Mouse (Mus musculus) embryo, embryonic 9.5 days (tissue): ENCODE measurements around the gene Slc16a6.

Experiments
- DNase-seq: peaks from one replicate; pipeline ENCODE4 v3.0.0-alpha.2; 2017; ENCODE audit errors: extremely low spot score

Gene Slc16a6

DNA sequence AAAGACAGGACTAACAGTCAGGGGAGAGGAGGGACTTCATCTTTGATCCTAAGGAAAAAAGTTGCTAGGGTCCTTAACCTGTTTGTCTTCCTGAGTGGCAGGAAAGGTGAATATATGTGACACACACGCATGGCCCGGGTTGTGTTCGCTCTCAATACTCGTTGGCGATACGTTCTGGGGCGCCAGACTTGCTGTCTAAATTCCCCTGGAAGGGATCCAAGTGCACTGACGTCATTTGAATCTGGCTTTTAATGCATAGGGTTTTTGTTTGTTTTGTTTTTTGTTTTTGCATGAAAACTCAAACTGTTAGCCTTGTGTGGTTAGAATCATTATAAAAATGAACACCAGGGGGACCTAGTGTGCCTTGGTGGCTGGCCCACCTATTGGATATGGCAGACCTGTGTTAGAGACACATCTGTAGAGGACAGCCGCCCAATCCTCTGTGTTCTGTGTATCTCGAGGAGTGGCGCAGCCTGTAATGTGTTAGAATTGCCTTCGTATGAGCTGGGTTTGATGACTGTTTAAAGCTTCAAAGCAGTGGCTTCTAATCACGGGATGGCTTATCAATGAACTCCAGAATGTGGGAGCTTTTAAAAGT lies 27.9 kb downstream of the Slc16a6 start:
- DNase-seq: peak; percentile 49

DNA sequence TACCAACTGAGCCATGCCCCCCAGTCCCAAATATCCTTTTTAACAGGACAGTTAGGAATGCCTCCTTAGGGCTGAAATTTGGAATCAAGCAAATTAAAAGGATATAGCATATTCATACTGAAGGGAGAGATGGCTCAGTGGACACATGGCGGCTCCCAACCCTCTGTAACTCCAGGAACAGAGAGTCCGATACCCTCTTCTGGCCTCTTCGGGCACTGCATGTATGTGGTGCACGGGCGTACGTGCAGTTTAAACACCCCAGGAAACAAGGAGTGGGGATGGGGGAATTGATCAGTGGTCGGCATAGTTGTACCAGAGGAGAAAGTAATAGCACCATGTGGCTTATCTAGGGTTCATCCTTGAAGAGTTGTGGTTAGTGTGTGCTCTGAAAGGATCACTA lies 28.8 kb downstream of the Slc16a6 start:
- peak; percentile 19 for DNase-seq

DNA sequence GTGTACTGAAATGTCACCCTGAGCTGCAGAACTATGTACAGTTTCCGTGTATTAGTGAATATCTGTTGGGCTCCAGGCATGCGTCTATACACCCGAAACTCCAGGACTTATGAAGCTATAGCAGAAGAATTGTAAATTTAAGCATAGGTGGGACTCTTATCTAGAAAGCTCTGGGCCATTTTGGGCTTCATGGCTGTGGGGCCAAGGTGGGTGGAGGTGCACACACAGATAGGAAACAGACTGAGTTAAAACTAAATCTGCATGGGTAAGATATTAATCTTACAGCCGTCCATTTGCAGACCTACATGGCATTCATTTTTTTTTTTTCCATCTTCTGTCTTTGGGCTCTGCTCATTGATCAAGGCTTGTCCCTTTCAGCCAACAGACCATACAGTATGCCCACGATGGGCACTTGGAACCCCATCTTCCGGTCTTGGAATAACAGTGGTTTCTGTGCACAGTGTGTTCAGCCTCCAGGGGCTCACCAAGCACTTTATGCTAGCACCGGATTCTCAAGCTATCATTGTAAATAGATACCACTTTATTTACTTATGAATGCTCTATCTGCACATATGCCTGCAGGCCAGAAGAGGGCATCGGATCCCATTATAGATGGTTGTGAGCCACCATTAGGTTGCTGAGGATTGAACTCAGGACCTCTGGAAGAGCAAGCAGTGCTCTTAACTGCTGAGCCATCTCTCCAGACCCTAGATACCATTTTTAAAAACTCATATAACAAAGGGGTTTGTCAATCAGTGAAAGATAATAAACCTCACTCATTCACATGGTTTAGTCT lies 29.7 kb downstream of the Slc16a6 start:
- no peak for DNase-seq

GRCm38 (mm10) chr11:109442166-109442730 lies 31.1 kb downstream of the Slc16a6 start:
- no peak for DNase-seq

- DNase-seq: peak; percentile 28
Measured at GRCm38 (mm10) chr11:109441119-109441518, 32.3 kb downstream of the Slc16a6 start.

GRCm38 (mm10) chr11:109440641-109441040 lies 32.8 kb downstream of the Slc16a6 start:
- no peak for DNase-seq

GRCm38 (mm10) chr11:109439829-109440340 lies 33.5 kb downstream of the Slc16a6 start:
- peak; percentile 68 for DNase-seq

DNA sequence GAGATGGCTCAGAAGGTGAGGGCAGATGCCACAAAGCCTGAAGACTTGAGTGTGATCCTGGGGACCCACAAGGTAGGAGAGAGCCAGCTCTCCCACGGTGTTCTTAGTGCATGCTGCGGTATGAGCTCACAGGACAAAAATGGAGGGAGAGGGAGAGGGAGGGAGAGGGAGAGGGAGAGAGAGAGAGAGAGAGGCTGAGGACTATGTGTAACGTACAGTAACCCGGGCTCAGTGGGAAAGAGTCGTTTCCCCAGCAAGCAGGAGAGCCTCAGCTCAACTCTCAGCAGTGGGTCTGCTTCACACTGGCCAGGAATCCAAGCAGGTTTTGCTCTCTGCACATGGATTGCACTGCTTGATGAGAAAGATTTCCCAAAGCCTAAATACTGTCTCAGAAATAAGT lies 34.2 kb downstream of the Slc16a6 start:
- no peak for DNase-seq

DNA sequence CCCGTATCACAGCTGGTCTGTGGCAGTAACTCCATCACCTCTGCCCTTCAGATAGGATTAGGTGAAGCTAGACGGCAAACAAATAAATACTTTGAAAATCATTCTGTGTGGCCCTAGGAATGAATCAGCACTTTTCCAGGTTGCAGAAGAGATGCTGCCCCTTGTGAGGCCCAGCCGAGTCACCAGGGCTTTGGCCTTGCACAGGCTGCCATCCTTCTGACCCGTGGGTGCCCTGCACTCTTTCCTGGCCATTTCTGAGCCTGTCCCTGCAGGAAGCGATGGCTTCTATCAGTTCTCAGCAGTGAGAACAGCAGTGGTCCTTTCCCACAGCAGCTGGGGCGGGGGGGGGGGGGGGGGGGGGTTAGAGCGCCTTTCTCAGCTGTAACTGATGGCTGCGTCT lies 36.5 kb downstream of the Slc16a6 start:
- no peak for DNase-seq

GRCm38 (mm10) chr11:109434233-109434798 lies 39.1 kb downstream of the Slc16a6 start:
- DNase-seq: no peak

DNA sequence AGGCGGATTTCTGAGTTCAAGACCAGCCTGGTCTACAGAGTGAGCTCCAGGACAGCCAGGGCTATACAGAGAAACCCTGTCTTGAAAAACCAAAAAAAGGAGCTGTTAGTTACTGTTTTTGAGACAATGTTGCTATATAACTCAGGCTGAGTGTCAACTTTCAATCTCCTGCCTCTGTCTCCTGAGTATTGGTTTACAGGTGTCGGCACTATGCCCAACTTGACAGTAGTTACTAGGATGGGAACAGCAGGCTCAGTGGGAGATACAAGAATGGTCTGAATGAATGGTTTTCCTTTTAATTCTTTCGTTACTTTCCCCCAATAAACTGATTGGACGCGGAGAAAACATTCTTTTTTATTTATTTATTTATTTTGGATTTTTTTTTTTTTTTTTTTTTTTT lies 46.0 kb downstream of the Slc16a6 start:
- no peak for DNase-seq

- no peak for DNase-seq
Measured at GRCm38 (mm10) chr11:109426272-109426586, 47.2 kb downstream of the Slc16a6 start.

DNA sequence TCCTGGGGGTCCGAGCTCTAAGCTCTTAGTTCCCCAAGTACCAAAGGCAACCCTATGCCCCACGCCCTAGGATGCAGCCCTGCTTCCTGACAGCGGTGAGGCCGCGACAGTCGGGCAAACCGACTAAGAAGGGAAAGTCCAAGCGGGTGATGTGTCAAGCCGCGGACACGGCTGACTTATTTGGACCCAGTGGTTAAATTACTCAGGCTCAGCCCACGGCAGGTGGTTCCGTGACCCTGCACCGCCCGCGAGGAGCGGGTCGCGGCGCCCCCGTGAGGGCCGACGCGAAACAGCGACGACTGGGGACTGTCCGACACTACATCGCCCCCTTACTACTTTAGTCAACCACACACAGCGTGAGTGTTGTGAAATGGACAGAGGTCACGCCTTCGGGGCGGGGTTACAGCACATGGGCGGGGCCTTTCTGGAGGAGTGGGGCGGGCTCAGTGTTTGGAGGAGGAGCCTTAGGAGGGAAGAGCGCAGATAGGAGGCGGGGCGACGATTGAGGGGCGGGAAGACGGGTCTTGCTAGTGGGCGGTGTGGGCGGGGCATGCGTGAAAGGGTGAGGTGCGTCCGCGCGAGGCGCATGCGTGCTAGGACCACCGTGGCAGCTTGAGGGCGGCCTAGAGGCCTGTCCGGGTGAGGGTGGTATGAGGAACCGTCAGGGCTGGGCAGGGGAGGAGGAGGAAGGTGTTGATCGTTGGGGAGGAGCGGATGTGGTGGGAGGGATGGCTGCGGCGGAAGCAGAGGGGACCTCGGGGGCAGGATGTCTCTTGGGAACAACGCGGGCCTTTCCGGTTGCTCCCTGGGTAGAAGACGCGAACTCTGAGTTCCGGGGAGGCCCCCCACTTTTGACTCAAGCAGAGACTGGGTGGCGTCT lies 47.8 kb downstream of the Slc16a6 start, which contains the start of gene Amz2:
TSS of gene Amz2 (plus strand) at position 555 of the 880 bp plus-strand sequence.
- DNase-seq: peak; percentile 100

DNA sequence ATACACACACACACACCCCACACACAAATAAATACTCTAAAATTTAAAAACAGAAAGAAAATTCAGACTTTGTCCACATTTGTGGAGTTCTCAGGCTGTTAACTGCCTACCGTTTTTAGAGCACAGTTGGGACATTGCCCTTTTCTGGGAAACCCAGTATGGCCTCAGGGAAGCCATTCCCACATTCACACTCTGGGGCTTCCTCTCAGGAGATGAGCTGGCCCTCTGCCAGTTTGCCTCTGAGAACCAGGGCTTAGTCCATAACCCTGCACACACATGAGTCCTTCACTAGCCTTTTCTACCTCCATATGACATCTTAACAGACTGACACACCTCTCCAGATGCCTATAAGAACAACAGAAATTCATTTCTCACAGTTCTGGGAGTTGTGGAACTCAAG lies 50.1 kb downstream of the Slc16a6 start:
- DNase-seq: no peak

- DNase-seq: no peak
Measured at GRCm38 (mm10) chr11:109422263-109422662, 51.1 kb downstream of the Slc16a6 start.

- no peak for DNase-seq
Measured at GRCm38 (mm10) chr11:109421205-109421604, 52.2 kb downstream of the Slc16a6 start.

DNA sequence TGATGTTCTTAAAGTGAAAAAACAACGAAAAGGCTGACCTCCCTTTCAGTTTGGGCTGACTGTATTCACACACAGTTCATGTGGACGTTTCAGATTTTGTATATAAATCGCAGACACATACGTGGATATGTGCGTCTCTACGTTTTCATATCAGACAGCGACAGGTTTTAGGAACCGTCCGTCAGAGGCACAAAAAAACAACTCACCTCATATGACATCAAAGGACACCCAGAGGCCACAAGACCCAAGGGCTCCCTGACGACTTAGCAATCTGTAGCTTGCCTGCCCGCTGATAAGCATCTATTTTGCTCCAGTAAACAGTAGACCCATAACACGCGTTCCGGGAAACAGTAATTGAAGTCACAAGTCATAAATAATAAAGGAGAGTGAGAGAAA lies 52.8 kb downstream of the Slc16a6 start:
- no peak for DNase-seq

DNA sequence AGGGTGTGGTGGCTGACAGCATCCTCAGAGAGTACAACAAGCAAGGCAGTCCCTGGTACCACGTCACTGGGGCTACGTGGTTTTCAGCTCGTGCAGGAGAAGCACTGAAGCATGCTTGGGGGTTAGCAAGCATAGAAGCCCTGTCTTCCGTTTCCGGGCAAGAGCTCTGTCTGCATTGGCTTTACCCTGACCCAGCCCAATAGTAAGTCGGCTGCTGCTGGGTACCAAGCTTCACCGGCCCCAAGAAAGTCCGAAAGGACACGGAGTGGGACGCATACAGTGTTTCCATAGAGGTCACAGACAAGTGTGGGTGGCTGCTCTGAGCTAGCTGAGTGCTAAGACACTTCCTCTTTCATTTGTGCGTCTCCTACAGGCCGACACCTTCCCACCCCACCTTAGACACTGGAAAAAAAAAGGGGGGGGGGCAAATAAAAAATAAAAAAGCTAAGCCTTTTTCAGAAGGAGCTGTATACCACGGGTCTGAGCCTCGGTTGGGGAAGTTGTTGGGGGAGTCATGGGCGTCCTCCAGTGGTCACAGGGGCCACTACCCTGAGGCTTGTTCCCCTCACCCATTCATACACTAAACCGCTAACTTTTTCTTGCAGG lies 53.3 kb downstream of the Slc16a6 start:
- no peak for DNase-seq

DNA sequence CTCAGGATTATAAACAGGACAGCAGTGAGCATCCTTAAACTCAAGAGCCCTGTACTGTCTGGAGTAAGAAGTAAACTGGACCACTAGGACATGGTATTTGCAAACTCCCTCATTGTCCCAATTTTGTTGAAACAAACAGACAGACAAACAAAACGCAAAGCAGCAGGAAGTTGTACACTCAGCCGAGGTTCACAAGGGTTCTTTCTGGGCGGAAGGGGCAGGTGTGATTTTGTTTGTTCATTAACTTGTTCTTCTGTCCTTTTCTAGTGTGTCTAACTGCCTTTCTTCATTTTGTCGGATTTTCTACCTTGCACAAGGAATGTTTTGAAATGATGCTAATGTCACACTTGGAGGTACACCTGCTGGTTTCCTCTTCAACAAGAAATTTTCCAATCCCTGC lies 53.9 kb downstream of the Slc16a6 start:
- no peak for DNase-seq

GRCm38 (mm10) chr11:109417472-109418040 lies 55.8 kb downstream of the Slc16a6 start:
- DNase-seq: no peak
